Mouse (Mus musculus): ENCODE results near the gene Anxa4.

Gene Anxa4

DNA sequence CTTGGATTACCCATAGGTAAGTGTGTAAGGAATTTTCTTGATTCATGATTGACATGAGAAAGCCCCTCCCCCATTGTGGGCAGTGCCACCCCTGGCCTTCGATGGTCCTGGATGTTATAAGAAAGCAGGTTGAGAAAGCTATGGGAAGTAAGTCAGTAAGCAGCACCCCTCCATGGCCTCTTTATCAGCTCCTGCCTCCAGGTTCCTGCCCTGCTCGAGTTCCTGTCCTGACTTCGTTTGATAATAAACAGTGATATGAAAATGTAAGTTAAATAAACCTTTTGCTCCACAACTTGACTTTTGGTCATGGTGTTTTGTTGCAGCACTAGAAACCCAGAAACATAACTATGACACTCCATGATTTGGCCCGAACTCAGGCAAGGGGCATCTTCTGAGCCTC is 43.6 kb downstream of the Anxa4 start:
- no peak for DNase-seq

GRCm38 (mm10) chr6:86747171-86747570 is 46.2 kb downstream of the Anxa4 start:
- peak; percentile 62 for DNase-seq

DNA sequence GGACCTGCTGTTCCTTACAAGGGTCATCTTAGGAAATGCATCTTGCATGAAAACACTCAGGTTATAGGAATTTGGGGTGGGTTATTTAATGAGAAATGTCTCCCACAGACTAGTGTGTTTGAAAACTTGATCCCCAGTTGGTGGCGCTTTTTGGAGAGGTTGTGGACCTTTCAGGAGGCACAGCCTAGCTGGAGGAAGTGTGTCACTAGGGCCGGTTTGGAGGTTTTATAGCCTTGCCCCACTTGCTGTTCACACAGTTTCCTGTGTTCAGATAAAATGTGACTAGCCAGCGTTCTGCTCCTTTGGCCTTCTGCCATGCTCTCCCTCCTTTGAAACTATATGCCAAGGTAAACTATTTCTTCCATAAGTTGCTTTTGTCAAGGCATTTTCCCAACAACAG is 52.7 kb downstream of the Anxa4 start:
- peak; percentile 23 for DNase-seq

DNA sequence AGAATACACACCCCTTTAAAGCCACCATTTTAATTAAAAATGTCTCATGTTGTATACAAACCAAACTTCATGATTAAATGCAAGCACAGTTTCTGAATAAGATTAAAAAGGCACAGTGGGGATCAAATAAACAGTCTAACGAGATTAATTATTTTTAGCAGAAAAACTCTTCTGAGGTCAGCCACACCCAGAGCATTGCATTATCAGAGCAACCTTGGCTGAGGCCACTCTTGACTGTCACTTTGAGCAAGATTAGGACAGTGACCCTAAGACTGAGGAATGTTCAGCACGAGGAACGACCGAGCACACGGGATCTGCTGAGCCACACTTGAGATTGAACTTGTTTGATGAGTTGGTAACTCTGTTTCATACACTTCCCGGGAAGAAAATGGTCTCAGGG is 56.6 kb downstream of the Anxa4 start:
- no peak for DNase-seq

- DNase-seq: no peak
Measured at GRCm38 (mm10) chr6:86736313-86736712, 57.1 kb downstream of the Anxa4 start.

DNA sequence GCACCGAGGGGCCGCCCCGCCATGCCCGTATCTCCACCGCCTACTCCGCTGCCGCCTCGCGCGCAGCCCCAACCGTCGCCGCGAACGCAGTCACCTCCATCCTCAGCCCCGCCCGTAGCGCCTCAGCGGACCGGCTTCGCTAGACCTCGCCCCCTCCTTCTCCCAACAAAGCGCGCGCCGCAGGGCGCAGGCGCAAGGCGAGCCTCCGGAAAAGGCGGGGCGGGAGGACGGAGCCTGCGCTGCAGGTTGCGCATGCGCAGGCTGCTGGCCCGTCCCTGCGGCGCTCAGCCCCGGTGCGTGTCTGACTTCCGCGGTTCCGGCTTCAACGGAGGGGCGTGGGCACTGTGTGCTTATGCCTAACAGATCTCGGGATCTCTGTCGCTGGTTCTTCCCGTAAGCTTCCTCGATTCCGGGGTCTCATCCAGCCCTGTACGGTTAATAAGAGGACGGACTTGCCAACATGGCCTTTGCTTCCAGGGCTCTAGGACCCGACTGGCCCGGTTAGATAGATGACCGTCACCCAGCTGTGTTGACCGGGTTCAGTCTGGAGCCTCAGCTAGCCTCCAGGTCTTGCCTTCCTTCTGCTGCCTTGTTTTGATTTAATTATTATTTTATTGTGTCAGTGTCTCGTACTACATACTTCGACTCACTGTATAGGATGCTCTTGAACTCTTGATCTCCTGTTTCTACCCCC is 60.1 kb downstream of the Anxa4 start, which contains the start of gene Gmcl1:
Gene Gmcl1, minus strand, starts transcription at position 201 of the 694 bp plus-strand sequence.
- DNase-seq: peak; percentile 98

- peak; percentile 71 for DNase-seq
Measured at GRCm38 (mm10) chr6:86732276-86733173, 60.9 kb downstream of the Anxa4 start.

DNA sequence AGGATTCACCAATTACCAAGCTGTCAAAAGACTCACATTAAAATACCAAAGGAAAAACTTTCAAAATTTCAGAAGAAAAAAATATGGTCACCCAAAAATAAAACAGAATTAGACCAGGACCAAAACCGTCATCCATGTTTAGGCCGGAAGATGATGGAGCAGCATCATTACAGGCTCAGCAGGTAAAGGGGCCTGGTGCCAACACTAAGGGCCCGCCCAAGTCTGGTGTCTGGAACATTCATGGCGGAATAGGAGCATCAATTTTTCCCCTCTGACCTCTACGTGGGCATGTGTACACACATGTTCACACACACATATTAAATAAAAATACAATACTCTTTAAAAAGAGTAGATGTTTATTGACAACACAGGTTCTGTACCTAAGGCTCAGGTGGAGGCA is 64.7 kb downstream of the Anxa4 start:
- no peak for DNase-seq

DNA sequence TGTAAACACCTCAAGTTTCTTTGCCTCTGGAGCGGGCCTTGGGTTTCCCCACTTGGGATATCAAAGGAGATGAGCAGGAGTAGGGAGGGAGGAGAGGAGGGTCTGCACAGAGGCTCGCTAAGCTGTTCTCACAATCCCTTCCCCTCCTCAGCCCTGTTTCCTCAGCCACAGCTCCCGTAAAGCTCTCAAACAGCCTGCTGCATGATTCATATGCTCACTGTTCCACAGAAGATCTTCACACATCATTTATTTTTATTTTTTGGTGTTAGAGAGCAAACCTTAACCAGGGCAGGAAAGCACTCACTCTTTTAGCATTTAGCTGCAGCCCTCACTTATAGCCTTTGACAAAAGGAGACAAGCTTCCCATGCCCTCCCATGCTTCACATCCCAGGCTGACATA is 71.4 kb downstream of the Anxa4 start:
- DNase-seq: no peak

DNA sequence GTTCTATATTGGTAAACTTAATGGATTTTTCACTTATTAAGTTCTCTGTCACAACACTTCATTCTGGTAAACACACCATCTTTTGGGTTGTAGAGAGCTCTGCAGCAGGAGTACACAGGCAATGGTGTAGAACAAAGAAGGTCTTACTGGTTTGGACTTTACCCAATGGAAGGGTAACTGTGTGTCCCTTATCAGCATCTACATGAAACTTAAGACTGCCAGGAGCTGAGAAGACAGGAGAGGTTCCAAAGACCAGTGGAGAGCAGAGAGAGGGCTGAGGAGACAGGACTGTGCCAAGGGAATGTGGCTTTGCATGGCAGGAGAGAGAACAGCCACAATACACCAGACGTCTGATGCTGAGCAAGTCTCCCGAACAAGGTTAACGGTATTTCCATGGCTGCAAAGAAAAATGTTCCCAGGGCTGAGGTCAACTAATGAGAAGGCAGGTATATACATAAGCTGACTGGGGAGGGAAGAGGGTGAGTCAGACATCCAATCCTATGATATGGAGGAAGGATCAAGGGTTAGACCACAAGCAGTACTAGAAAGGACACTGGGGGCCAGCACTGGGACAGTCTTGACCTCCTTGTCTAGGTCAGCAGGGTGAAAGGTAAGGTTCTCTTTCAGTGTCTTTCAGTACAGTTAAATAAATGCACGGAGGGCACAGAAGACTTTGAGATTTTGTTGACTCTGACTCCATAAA is 85.2 kb downstream of the Anxa4 start:
- no peak for DNase-seq

- DNase-seq: no peak
Measured at GRCm38 (mm10) chr6:86702577-86702976, 90.8 kb downstream of the Anxa4 start.

DNA sequence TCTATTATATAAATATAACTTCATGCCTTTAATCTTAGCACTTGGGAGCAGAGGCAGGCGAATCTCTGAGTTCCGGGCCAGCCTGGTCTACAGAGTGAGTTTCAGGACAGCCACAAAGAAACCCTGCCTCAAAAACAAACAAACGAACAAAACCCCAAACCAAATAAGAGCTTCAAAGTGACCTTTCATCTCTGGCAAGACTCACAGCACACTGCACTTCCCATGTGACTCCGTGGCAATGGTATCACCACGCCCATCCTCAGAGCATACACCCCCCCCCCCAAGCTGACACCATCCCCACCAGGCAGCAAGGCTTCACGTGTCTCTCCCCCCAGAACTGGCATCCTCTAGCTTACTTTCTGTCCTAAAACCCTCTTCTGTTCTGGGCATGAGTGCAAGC is 95.5 kb downstream of the Anxa4 start:
- DNase-seq: peak; percentile 23

GRCm38 (mm10) chr6:86696213-86696612 is 97.2 kb downstream of the Anxa4 start:
- no peak for DNase-seq

DNA sequence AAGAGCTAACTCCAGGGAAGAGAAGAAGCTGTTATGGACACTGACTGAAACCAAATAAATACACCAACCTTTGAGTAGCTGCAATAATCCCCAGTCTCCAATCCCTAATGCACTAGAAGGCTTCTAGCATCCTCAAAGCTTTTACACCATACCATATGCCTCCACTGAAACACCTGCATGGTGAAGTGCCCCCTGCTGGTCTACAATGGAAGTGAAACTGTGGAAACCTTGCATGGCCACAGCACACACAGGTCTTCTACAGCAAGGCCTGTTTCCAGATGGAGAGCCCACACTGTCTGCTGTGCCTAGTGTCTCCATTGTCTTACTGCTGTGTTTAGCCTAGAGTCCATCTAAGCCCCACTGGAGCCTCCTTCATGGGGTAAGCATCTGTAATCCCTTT is 98.9 kb downstream of the Anxa4 start:
- DNase-seq: peak; percentile 82

DNA sequence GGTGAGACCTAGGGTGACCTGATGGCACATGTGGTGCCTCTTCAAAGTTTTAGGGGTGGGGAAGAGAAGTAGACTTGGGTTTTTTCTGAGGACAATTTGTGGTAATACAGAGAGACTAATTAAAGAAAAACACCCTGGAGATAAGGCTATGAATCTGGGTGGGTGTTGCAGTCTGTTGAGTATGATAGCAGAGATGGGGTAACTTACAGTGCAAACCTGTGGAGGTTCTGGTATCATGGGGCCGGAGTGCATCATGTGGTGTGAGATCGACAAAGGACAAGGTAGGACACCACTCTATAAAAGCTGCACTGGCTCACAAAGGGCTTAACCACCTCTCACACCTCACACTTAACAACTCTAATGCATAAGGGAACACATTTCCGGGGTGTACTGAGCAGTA is 103.7 kb downstream of the Anxa4 start:
- DNase-seq: no peak

- DNase-seq: no peak
Measured at GRCm38 (mm10) chr6:86686971-86687370, 106.4 kb downstream of the Anxa4 start.
